Mouse (Mus musculus) bone marrow macrophage, adult 2 months (primary cell): ENCODE results near the gene Bnip2. TPM values are rescaled to one million over a fixed set of nuclear protein-coding genes. Genes with fewer than 3 reads are reported as not detected.
A peak's percentile ranks its signal among the peaks of the same experiment; 100 is the strongest.
"Not testable (repeated sequence)": the region's sequence is repeated elsewhere in the genome, so short reads cannot be mapped to it uniquely, and the experiment has no call there.

ENCODE experiments used
- H3K27ac ChIP-seq: 2 replicates; pipeline ENCODE4 v1.5.1; 2012; ENCODE audit warnings: low read depth, low read length; ENCODE audit not compliant: insufficient read depth
- H3K4me1 ChIP-seq: 2 replicates; pipeline ENCODE4 v1.6.1; 2012; ENCODE audit warnings: low read length; ENCODE audit not compliant: control insufficient read depth, insufficient read depth
- H3K4me3 ChIP-seq: 2 replicates; pipeline ENCODE4 v1.5.1; 2012; ENCODE audit warnings: mild to moderate bottlenecking, low read length, moderate library complexity; ENCODE audit not compliant: insufficient read depth
- CTCF ChIP-seq: IDR thresholded peaks from 2 replicates; pipeline ENCODE4 v1.5.1; 2012; ENCODE audit warnings: low read depth, mild to moderate bottlenecking, low read length, moderate library complexity
- POLR2A ChIP-seq: IDR thresholded peaks from 2 replicates; pipeline ENCODE4 v1.6.1; 2012; ENCODE audit warnings: mild to moderate bottlenecking, low read depth, low read length, borderline replicate concordance
- polyA plus RNA-seq: library from polyadenylated mRNA; stranded (reverse); fragments of >200 nt; gene quantifications from 2 replicates; pipeline ENCODE4 v1.2.4, GENCODE M21; 2012; ENCODE audit not compliant: missing spikeins, insufficient read depth, insufficient read length

Gene Bnip2
- polyA plus RNA-seq, 1 experiment = 196 TPM

DNA sequence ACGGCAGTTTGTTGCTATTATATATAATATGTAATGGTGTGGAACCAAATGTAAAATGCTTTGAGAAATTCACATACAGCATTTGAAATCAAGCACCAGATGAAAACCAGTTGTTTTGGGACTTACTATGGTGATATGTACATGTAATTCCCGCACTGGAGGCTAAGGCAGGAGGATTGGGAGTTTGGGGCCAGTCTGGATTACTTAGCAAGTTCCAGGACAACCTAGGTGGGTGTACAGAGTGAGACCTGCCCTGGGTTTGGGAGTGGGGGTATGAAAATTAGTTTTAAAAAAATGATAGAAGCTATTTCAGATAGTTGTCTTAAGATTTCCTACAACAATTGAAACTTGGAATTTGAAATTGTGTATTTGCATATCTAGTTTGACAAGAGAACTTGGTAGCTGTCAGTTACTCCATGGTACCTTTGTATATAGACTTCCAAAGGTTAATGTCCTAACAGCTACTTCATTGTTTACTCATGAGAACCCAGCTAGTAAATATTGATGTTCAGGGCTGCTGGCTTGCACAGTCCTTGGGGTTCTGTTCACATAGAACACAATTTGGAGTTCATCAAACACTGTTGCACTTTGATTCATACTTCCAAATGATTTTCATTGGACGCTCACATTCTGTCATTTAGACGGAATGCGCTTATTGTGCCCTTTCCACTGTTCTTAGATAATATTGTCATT, 21.7 kb downstream of the Bnip2 start:
- H3K4me1 ChIP-seq = peaks cover 21% of the 10 kb centered on the region
- TF ChIP-seq CTCF (no peak), POLR2A (no peak)
- H3K4me3 ChIP-seq = no peak overlapping the region
- H3K27ac ChIP-seq = no peak overlapping the region

DNA sequence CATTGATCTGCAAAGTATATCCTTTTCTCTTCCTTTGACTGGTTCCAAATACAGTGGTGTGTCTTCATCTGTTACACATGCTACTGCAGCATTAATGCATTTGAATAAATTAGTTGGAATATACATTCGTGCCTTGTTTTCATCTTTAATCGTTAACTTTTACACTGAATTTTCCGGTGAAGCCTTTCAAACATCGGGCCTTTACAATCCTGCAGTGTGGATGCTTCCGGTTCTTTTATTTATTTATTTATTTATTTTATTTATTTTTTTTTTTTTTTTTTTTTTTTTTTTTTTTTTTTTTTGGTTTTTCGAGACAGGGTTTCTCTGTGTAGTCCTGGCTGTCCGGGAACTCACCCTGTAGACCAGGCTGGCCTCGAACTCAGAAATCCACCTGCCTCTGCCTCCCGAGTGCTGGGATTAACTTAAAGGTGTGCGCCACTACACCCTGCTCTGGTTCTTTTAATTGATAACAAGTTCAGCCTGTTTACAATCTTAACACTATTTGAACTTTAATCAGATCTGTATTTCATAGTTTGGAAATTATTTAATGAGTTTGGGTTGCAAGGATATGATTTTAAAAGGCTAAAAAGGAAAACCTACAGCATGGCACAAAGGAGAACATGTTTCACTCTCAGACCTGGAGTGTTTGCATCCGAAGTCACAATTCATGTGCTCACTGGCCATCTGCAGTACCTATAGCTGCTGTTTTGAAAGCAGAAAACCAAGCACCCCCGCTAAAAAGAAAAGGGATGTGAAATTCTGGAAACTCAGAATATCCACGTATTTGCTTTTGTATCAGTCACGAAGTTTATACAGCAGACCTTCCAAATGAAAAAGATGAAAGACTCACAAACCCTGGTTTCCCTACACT, 22.5 kb downstream of the Bnip2 start:
- peak overlapping the region; percentile 29; the same call in 1 of the 2 replicates for H3K27ac ChIP-seq
- TF ChIP-seq CTCF (no peak), POLR2A (no peak)
- peaks cover 21% of the 10 kb centered on the region for H3K4me1 ChIP-seq
- peak overlapping the region; percentile 84 for H3K4me3 ChIP-seq

DNA sequence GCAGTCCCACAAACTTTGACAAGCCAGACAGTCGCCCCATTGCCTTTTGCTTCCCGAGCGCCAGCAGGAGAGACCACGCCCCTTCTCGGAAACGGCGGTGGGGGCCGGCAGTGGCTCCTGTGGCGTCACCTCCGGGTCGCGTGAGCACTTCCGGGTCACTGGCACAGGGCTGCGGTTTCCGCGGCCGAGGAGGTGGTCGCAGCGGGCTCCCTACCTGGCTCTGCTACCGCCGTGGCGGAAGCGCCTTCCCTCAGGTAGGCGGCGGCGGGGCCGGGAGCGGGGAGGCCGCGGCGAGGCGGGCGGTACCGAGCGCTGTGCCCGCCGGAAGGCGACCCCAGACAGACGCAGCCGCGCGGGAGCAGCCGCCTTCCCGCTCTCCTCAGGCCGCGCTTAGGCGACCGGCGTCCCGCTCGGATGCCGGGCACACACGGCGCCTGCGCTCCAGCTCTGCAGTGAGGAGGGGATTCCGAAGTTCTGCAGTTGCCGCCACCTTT, 23.2 kb downstream of the Bnip2 start, which contains the start of gene Gtf2a2:
Gtf2a2 (plus strand) TSS at position 143 of the 494 bp plus-strand sequence.
- TF ChIP-seq POLR2A (no peak), CTCF (no peak)
- peaks cover 21% of the 10 kb centered on the region for H3K4me1 ChIP-seq

DNA sequence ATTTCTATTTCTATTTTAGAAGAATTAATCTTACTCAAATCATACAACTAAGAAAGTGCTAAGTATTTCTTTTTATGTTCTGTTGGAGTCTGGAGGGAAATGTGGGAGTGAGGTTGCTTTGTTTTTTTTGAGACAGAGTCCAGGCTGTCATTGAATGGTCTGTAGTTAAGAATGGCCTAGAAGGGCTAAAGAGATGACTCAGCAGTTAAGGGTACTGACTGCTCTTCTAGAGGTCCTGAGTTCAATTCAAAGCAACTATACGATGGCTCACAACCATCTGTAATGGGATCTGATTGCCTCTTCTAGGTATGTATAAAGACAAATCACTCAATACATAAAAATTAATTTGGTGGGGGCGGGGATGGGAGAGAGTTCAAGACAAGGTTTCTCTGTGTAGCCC, 26.4 kb downstream of the Bnip2 start:
- Histone ChIP-seq H3K27ac (no peak overlapping the region), H3K4me1 (peaks cover 10% of the 10 kb centered on the region), H3K4me3 (no peak overlapping the region)
- TF ChIP-seq CTCF (no peak), POLR2A (no peak)

More for the DNA sequence above, 23.2 kb downstream of the Bnip2 start, which contains the start of gene Gtf2a2:
- Histone ChIP-seq H3K27ac (peak within 1 kb of the TSS; percentile 55), H3K4me3 (peak within 1 kb of the TSS; percentile 84)

DNA sequence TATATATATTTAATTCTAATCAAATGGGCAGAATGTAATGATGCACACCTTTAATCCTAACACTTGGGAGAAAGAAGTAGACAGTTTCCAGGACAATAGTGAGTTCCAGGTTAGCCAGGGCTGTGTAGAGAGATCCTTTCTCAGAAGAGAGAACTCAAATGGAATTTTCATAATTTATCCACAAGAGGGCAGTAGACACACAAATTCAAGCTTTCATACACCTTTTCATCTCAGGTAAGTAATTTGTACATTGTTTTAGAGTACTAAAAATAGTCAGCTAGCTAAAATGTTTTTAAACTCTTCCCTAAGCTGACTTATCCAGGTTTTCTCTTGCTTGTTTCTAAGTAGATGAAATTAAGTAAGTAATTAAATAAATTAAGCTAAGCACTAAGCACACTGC, 29.6 kb downstream of the Bnip2 start:
- Histone ChIP-seq H3K27ac (no peak overlapping the region), H3K4me1 (peaks cover 7% of the 10 kb centered on the region), H3K4me3 (no peak overlapping the region)
- no peak for TF ChIP-seq CTCF
- TF ChIP-seq POLR2A = no peak

DNA sequence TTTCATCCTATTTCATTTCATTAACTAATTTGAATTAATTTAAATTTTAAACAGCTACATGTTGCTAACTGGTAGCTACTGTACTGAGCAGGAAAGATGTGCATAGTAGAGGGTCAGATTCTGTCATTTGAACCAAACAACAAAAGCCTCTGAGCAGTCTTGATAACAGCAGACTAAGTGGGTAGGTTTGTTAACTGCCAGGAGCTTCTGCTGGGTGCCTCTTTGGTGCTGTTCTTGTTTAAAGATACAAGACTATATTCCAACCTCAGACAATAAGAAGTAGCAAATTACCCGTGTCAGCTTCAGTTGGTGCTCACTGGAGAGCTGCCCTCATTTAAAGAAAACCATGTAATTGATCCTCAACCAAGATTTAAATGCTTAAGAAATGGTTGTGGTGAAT, 32.3 kb downstream of the Bnip2 start:
- Histone ChIP-seq H3K27ac (no peak overlapping the region), H3K4me1 (peaks cover 6% of the 10 kb centered on the region), H3K4me3 (no peak overlapping the region)
- TF ChIP-seq POLR2A = no peak
- no peak for TF ChIP-seq CTCF

DNA sequence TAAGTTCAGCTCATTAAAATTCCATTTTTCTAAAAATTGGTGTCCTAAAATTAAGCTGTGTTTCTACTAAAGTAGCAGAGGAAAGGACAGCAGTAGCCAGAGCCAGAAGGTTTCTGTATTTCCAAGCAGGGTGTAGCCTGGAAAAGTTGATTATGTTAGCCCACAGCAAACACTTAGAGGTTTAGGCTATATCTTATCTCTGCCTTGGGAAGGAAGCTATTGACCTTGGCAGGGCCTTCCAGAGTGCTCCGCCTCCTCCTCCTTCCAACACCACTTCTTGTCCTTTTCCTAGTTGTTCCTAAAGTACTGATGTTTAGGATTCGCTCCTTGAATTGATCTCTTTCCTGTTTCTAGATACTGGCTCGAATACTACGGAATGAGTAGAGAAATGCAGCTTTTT, 32.8 kb downstream of the Bnip2 start:
- H3K4me1 ChIP-seq = peaks cover 6% of the 10 kb centered on the region
- no peak overlapping the region for H3K27ac ChIP-seq
- H3K4me3 ChIP-seq = no peak overlapping the region
- TF ChIP-seq POLR2A = no peak
- no peak for TF ChIP-seq CTCF

DNA sequence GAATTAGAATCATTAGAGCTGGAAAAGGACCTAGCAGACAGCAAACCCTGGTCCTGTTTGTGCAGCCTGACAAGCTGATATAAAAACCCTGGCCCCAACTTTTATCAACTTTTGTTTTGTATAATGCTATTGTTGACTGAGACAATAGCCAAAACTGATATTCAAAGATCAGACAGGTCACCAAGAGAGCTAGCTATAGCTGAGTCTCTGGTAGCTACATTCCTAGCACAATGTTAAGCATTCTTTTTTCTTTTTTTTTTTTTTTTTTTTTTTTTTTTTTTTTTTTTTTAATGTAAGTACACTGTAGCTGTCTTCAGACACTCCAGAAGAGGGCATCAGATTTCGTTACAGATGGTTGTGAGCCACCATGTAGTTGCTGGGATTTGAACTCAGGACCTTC, 34.3 kb downstream of the Bnip2 start:
- not testable (repeated sequence) for H3K4me3 ChIP-seq, H3K27ac ChIP-seq, H3K4me1 ChIP-seq

DNA sequence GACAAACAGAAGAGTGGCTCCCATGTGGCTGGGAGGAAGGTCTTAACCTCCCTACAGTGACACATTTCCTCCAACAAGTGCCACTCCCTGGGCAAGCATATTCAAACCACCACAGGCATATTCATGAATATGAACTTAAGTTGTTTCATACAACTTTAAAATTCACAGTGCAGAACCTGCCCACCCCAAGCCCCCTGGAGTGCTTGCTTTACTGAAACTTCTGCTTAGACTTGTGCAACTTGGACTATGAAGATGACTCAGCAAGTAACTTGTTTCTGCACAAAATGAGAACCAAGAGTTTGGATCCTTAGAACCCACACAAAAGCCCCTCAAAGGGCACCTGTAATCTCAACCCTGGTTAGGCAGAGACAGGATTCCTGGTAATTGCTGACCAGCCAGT, 35.4 kb downstream of the Bnip2 start:
- H3K27ac ChIP-seq = no peak overlapping the region
- peaks cover 6% of the 10 kb centered on the region for H3K4me1 ChIP-seq
- H3K4me3 ChIP-seq = no peak overlapping the region
- TF ChIP-seq CTCF (no peak), POLR2A (no peak)

DNA sequence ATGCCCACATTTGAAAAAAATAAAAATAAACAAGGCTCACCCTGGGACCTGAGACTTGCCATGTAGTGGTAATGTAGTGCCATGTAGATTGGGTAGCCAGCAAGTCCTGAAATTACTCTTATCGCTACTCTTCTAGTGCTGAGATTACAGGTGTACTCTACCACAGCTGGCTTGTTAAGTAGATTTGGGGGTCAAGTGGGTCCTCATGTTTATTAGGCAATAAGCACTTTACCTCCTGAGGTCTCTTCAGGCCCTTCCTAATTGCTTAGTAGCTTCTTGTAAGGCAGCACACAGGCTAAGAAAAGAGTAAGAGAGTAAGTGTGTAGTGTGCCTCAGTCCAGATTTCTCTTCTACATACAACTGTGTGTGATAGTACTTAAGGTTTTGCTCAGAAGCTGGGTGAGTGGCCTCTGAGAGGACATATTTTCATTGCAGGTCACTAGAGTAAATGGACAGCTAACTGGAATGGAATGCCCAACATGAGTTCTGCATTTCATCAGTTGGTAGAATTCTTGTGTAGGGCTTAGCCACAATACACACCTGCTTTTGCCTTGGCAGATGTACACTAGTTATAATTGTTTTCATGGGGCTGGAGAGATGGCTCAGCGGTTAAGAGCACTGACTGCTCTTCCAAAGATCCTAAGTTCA, 36.2 kb downstream of the Bnip2 start:
- H3K4me1 ChIP-seq = peaks cover 6% of the 10 kb centered on the region
- no peak for TF ChIP-seq POLR2A
- TF ChIP-seq CTCF = no peak
- no peak overlapping the region for H3K27ac ChIP-seq
- H3K4me3 ChIP-seq = no peak overlapping the region
